In the genomic region with DNA sequence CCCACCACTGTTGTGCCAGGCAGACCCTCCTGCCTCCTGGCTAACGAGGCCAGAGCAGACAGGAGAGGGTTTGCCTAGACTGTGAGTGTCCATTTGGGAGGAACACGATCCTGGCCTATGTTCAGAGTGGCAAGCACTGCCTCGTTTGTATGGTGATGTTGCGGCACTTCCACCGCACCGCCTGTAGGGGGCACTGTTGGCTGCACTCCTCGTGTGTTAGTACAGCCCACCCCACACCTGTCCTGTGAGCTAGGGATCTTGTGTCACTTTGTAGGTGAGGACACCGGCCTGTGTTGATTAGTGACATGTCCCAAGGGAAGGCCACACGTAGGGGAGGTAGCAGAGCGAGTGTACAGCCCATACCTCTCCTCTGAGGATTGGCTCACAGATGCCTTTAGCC, we compare ENCODE assay signal across 11 mouse cellular contexts. TPM values are rescaled to one million over a fixed set of nuclear protein-coding genes. Genes with fewer than 3 reads are reported as not detected.
A peak's percentile ranks its signal among the peaks of the same experiment; 100 is the strongest.
DNase-seq lines count a peak whose midpoint lies in the region; ATAC-seq and TF ChIP-seq lines count a peak whose summit lies in the region.
"Had no signal": no experiment of that assay in that cellular context is flagged by ENCODE, and none has a peak within 500 bp of the region (broad histone marks: within the 10 kb centered on the region; RNA-seq: fewer than 3 reads in every experiment).

No protein-coding gene starts in this region.

- ATAC-seq in liver, embryonic 12.5 days: no peak
- ATAC-seq: Patski had no signal

- H3K27me3 ChIP-seq in liver, adult 2 months (ENCODE audit: control insufficient read depth, insufficient read depth, low read length): no peaks in the 10 kb centered on the region
- no peaks in the 10 kb centered on the region for H3K27me3 ChIP-seq in liver, embryonic 12.5 days (replicated peaks)
- H3K27me3 ChIP-seq: embryonic facial prominence, embryonic 15.5 days; neural tube, embryonic 13.5 days; Patski had no signal

- no peaks in the 10 kb centered on the region for H3K79me2 ChIP-seq in liver, adult 2 months (ENCODE audit: control insufficient read depth, insufficient read depth, low read length)

- no peaks in the 10 kb centered on the region for H3K4me1 ChIP-seq in liver, adult 2 months (ENCODE audit: control insufficient read depth, insufficient read depth, low read length)
- H3K4me1 ChIP-seq in liver, embryonic 12.5 days: peaks cover 31% of the 10 kb centered on the region
- H3K4me1 ChIP-seq: embryonic facial prominence, embryonic 15.5 days; neural tube, embryonic 13.5 days had no signal

- DNase-seq in embryo, embryonic 10 days (ENCODE audit: low spot score): peak; percentile 69
- no peak for DNase-seq in embryo, embryonic 9.5 days (ENCODE audit: extremely low spot score)
- DNase-seq in liver, adult 2 months (ENCODE audit: extremely low read depth, low read depth, low spot score): no peak
- peak; percentile 67 for DNase-seq in ZHBTc4 (ENCODE audit: low read depth, low spot score)
- DNase-seq in retina, embryonic 14.5 days (ENCODE audit: low spot score): peak; percentile 55
- no peak for DNase-seq in right cerebral cortex, postnatal 36 days (ENCODE audit: low spot score in 2 of 2)
- no peak for DNase-seq in gastrocnemius, adult 8-10 months (ENCODE audit: low spot score in 2 of 2)

- no peak overlapping the region for H3K27ac ChIP-seq in liver, adult 2 months (replicated peaks; ENCODE audit: insufficient read depth, low read depth, low read length)
- no peak overlapping the region for H3K27ac ChIP-seq in liver, embryonic 12.5 days
- H3K27ac ChIP-seq: embryonic facial prominence, embryonic 15.5 days; neural tube, embryonic 13.5 days had no signal

- H3K9ac ChIP-seq in liver, adult 2 months (ENCODE audit: low read depth, low read length): no peak overlapping the region
- no peak overlapping the region for H3K9ac ChIP-seq in liver, embryonic 12.5 days
- H3K9ac ChIP-seq: embryonic facial prominence, embryonic 15.5 days; neural tube, embryonic 13.5 days had no signal

- WGBS in liver, adult 2 months: 61% methylated on average over 10 of the region's 10 CpGs
- WGBS in liver, embryonic 12.5 days (ENCODE audit: insufficient replicate concordance): 54% methylated on average over 10 of the region's 10 CpGs

- TF ChIP-seq CTCF in liver, adult 2 months (IDR thresholded peaks at IDR 0.05; ENCODE audit: low read depth, low read length): peak; percentile 85

- no peak overlapping the region for H3K4me2 ChIP-seq in liver, embryonic 12.5 days
- H3K4me2 ChIP-seq: embryonic facial prominence, embryonic 15.5 days; neural tube, embryonic 13.5 days had no signal

- H3K9me3 ChIP-seq in liver, embryonic 12.5 days (replicated peaks): no peaks in the 10 kb centered on the region
- H3K9me3 ChIP-seq: embryonic facial prominence, embryonic 15.5 days; neural tube, embryonic 13.5 days had no signal

- H3K36me3 ChIP-seq in liver, adult 2 months (ENCODE audit: control insufficient read depth, insufficient read depth, low read length): no peaks in the 10 kb centered on the region
- H3K36me3 ChIP-seq in liver, embryonic 12.5 days: peaks cover 99% of the 10 kb centered on the region

- H3K4me3 ChIP-seq in liver, adult 2 months (ENCODE audit: insufficient read depth, low read depth, low read length): no peak overlapping the region
- H3K4me3 ChIP-seq in liver, embryonic 12.5 days: no peak overlapping the region
- H3K4me3 ChIP-seq: embryonic facial prominence, embryonic 15.5 days; neural tube, embryonic 13.5 days had no signal

- no peak for TF ChIP-seq POLR2A in liver, adult 2 months (IDR thresholded peaks at IDR 0.05; ENCODE audit: extremely low read depth, insufficient read depth, low read length)

RNA-seq across cellular contexts. Expression of a gene that starts 11.4 kb away (rescaled TPM):
- total RNA-seq in liver, adult 2 months (2014; rRNA removed): 4.9 and 5.6 TPM in 2 replicates
- 8.2 and 9.2 TPM in 2 replicates for polyA plus RNA-seq in liver, adult 2 months (2012; rRNA removed)
- polyA plus RNA-seq in liver, embryonic 12.5 days (2016; fragmentation: Nextera tagmentation; extraction: Ambion mirVana): 24.4 and 30.2 TPM in 2 replicates
- total RNA-seq in gastrocnemius, adult 8-10 months (2022): 10 to 100 TPM; 15.2 to 25.1 (median 16.6) TPM

Comparison
In these comparisons a context has a peak if more than half of its experiments do, and no peak if none do; other contexts are left out.
1. DNase-seq: peak in embryo, embryonic 10 days (single experiment), ZHBTc4 (single experiment) and retina, embryonic 14.5 days (single experiment); none in embryo, embryonic 9.5 days (single experiment), liver, adult 2 months (single experiment), right cerebral cortex, postnatal 36 days (0 of 2) and gastrocnemius, adult 8-10 months (0 of 2).